Comparison of ENCODE assay signal across 34 mouse cellular contexts in genomic region chrX:88093936-88094569, GRCm38 (mm10). TPM values are rescaled to one million over a fixed set of nuclear protein-coding genes. Genes with fewer than 3 reads are reported as not detected.
DNase-seq lines count a peak whose midpoint lies in the region; ATAC-seq and TF ChIP-seq lines count a peak whose summit lies in the region.
"Had no signal": no experiment of that assay in that cellular context is flagged by ENCODE, and none has a peak within 500 bp of the region (broad histone marks: within the 10 kb centered on the region; RNA-seq: fewer than 3 reads in every experiment).

No protein-coding gene starts in this region.

- H3K27me3 ChIP-seq in kidney, adult 2 months (replicated peaks; ENCODE audit: control insufficient read depth, insufficient read depth, low read length): no peaks in the 10 kb centered on the region
- no peaks in the 10 kb centered on the region for H3K27me3 ChIP-seq in cerebellum, adult 2 months (ENCODE audit: control insufficient read depth, insufficient read depth, low read length)
- H3K27me3 ChIP-seq in midbrain, postnatal 0 days (ENCODE audit: insufficient read depth, low read length): no peaks in the 10 kb centered on the region
- no peaks in the 10 kb centered on the region for H3K27me3 ChIP-seq in hindbrain, embryonic 16.5 days (replicated peaks; ENCODE audit: control insufficient read depth, insufficient read depth, low read length)
- H3K27me3 ChIP-seq: CH12.LX; heart, embryonic 13.5 days; limb, embryonic 15.5 days; midbrain, embryonic 15.5 days; neural tube, embryonic 13.5 days; stomach, embryonic 15.5 days had no signal

- H3K4me2 ChIP-seq in midbrain, postnatal 0 days (ENCODE audit: low read depth, low read length, poor library complexity, severe bottlenecking): no peak overlapping the region
- no peak overlapping the region for H3K4me2 ChIP-seq in hindbrain, embryonic 16.5 days (ENCODE audit: low read length)
- H3K4me2 ChIP-seq: heart, embryonic 13.5 days; limb, embryonic 15.5 days; lung, embryonic 14.5 days; midbrain, embryonic 15.5 days; neural tube, embryonic 13.5 days; stomach, embryonic 15.5 days had no signal

- no peak for ATAC-seq in midbrain, postnatal 0 days (ENCODE audit: low FRiP score)
- no peak for ATAC-seq in hindbrain, embryonic 16.5 days
- ATAC-seq: forebrain, postnatal 0 days; midbrain, embryonic 15.5 days had no signal

- no peak overlapping the region for H3K27ac ChIP-seq in kidney, adult 2 months (ENCODE audit: insufficient read depth, low read depth, low read length)
- no peak overlapping the region for H3K27ac ChIP-seq in cerebellum, adult 2 months (ENCODE audit: insufficient read depth, low read length)
- H3K27ac ChIP-seq in midbrain, postnatal 0 days (ENCODE audit: low read depth, low read length): no peak overlapping the region
- H3K27ac ChIP-seq in hindbrain, embryonic 16.5 days (ENCODE audit: low read depth, low read length): no peak overlapping the region
- H3K27ac ChIP-seq: embryonic facial prominence, embryonic 10.5 days; forebrain, embryonic 10.5 days; heart, adult 2 months; heart, embryonic 13.5 days; limb, embryonic 15.5 days; liver, embryonic 14.5 days; midbrain, embryonic 15.5 days; neural tube, embryonic 13.5 days; stomach, embryonic 15.5 days had no signal

- TF ChIP-seq CTCF in kidney, adult 2 months (conservative IDR thresholded peaks at IDR 0.05; ENCODE audit: insufficient read depth, insufficient read length, low read depth, low read length): no peak
- no peak for TF ChIP-seq CTCF in cerebellum, adult 2 months (IDR thresholded peaks at IDR 0.05; ENCODE audit: borderline replicate concordance, insufficient read depth, low read depth, low read length)
- TF ChIP-seq CTCF in midbrain, postnatal 0 days (IDR thresholded peaks at IDR 0.05): no peak

- H3K9ac ChIP-seq in midbrain, postnatal 0 days (replicated peaks; ENCODE audit: low read length, poor library complexity, severe bottlenecking): no peak overlapping the region
- no peak overlapping the region for H3K9ac ChIP-seq in hindbrain, embryonic 16.5 days (ENCODE audit: low read depth, low read length)
- H3K9ac ChIP-seq: forebrain, postnatal 0 days; heart, embryonic 13.5 days; limb, embryonic 15.5 days; liver, embryonic 14.5 days; lung, embryonic 14.5 days; midbrain, embryonic 15.5 days; neural tube, embryonic 13.5 days; stomach, embryonic 15.5 days had no signal

- H3K4me1 ChIP-seq in kidney, adult 2 months (ENCODE audit: control insufficient read depth, insufficient read depth, low read length): no peaks in the 10 kb centered on the region
- no peaks in the 10 kb centered on the region for H3K4me1 ChIP-seq in cerebellum, adult 2 months (ENCODE audit: control insufficient read depth, insufficient read depth, low read length)
- H3K4me1 ChIP-seq in midbrain, postnatal 0 days (ENCODE audit: insufficient read depth, low read length): no peaks in the 10 kb centered on the region
- H3K4me1 ChIP-seq in hindbrain, embryonic 16.5 days (ENCODE audit: control insufficient read depth, insufficient read depth, low read depth, low read length): no peaks in the 10 kb centered on the region
- H3K4me1 ChIP-seq: embryonic facial prominence, embryonic 10.5 days; forebrain, embryonic 10.5 days; heart, embryonic 13.5 days; limb, embryonic 15.5 days; midbrain, embryonic 15.5 days; neural tube, embryonic 13.5 days; stomach, embryonic 15.5 days had no signal

- no peaks in the 10 kb centered on the region for H3K36me3 ChIP-seq in kidney, adult 2 months (ENCODE audit: control insufficient read depth, insufficient read depth, low read length)
- no peaks in the 10 kb centered on the region for H3K36me3 ChIP-seq in midbrain, postnatal 0 days (ENCODE audit: insufficient read depth, low read length)
- no peaks in the 10 kb centered on the region for H3K36me3 ChIP-seq in hindbrain, embryonic 16.5 days (ENCODE audit: control insufficient read depth, insufficient read depth, low read length)
- H3K36me3 ChIP-seq: embryonic facial prominence, embryonic 10.5 days; forebrain, embryonic 10.5 days; G1E; heart, embryonic 13.5 days; limb, embryonic 15.5 days; midbrain, embryonic 15.5 days; neural tube, embryonic 13.5 days; stomach, embryonic 15.5 days had no signal

- no peak overlapping the region for H3K4me3 ChIP-seq in kidney, adult 2 months (ENCODE audit: insufficient read depth, low read depth, low read length)
- no peak overlapping the region for H3K4me3 ChIP-seq in cerebellum, adult 2 months (replicated peaks; ENCODE audit: insufficient read depth, low read depth, low read length)
- H3K4me3 ChIP-seq in midbrain, postnatal 0 days (ENCODE audit: low read depth, low read length): no peak overlapping the region
- H3K4me3 ChIP-seq in hindbrain, embryonic 16.5 days (ENCODE audit: low read length): no peak overlapping the region
- H3K4me3 ChIP-seq: embryonic facial prominence, embryonic 10.5 days; forebrain, embryonic 10.5 days; heart, adult 2 months; heart, embryonic 13.5 days; limb, embryonic 15.5 days; midbrain, embryonic 15.5 days; myocyte; neural tube, embryonic 13.5 days; stomach, embryonic 15.5 days had no signal

- DNase-seq in kidney, adult 2 months: peak; percentile 5
- DNase-seq in kidney, postnatal 14 days: no peak
- DNase-seq in Muller cell, postnatal 12 days (ENCODE audit: inconsistent ontology term): peak; percentile 72
- DNase-seq in cerebellum, adult 2 months: peak; percentile 67 to 81
- peak; percentile 53 to 71 for DNase-seq in cerebellum, postnatal 25 days
- no peak for DNase-seq in midbrain, postnatal 0 days (ENCODE audit: low spot score)
- no peak for DNase-seq in lung, postnatal 25 days (ENCODE audit: low spot score)
- DNase-seq: adrenal gland, adult 8-10 months; B cell, adult 2 months; forebrain, postnatal 0 days; gastrocnemius, postnatal 36 days; heart, adult 2 months; heart, postnatal 14 days; kidney, adult 18-20 months; kidney, postnatal 10 days; layer of hippocampus, adult 9-11 months; lung, embryonic 14.5 days; lung, postnatal 36 days; right cerebral cortex, adult 18-20 months; thymus, postnatal 25 days had no signal

- no peaks in the 10 kb centered on the region for H3K9me3 ChIP-seq in midbrain, postnatal 0 days (ENCODE audit: low read length)
- no peaks in the 10 kb centered on the region for H3K9me3 ChIP-seq in hindbrain, embryonic 16.5 days (ENCODE audit: control insufficient read depth, low read length)
- H3K9me3 ChIP-seq: embryonic facial prominence, embryonic 10.5 days; forebrain, embryonic 10.5 days; G1E; heart, embryonic 13.5 days; limb, embryonic 15.5 days; midbrain, embryonic 15.5 days; neural tube, embryonic 13.5 days; stomach, embryonic 15.5 days had no signal

- no peak for TF ChIP-seq POLR2A in kidney, adult 2 months (IDR thresholded peaks at IDR 0.05; ENCODE audit: low read depth, low read length)
- no peak for TF ChIP-seq POLR2A in cerebellum, adult 2 months (IDR thresholded peaks at IDR 0.05; ENCODE audit: borderline replicate concordance, insufficient read depth, low read length)

RNA-seq across cellular contexts. Expression of gene Il1rapl1, which starts 21.4 kb away (rescaled TPM):
- not detected in 2 replicates for polyA plus RNA-seq in kidney, adult 2 months (2012; rRNA removed)
- polyA plus RNA-seq in cerebellum, adult 2 months (2012; rRNA removed): 2.2 and 2.5 TPM in 2 replicates
- 9.7 and 13.5 TPM in 2 replicates for total RNA-seq in midbrain, postnatal 0 days (2014; rRNA removed)
- polyA plus RNA-seq in midbrain, postnatal 0 days (2015; fragmentation: Nextera tagmentation; extraction: Ambion mirVana): 3.4 and 4.6 TPM in 2 replicates
- polyA plus RNA-seq in hindbrain, embryonic 16.5 days (2015; fragmentation: Nextera tagmentation; extraction: Ambion mirVana): 4.4 and 4.8 TPM in 2 replicates
- total RNA-seq: CH12.LX; common myeloid progenitor, adult 5-6 weeks; gastrocnemius, postnatal 36 days; megakaryocyte-erythroid progenitor cell, adult 5-6 weeks had no signal
- polyA plus RNA-seq: G1E; heart, adult 2 months; liver, embryonic 14.5 days; myocyte had no signal

Comparison
In these comparisons a context has a peak if more than half of its experiments do, and no peak if none do; other contexts are left out.
1. DNase-seq: peak in kidney, adult 2 months (single experiment), Muller cell, postnatal 12 days (single experiment), cerebellum, adult 2 months (2 of 2) and cerebellum, postnatal 25 days (2 of 2); none in kidney, postnatal 14 days (single experiment), midbrain, postnatal 0 days (single experiment) and lung, postnatal 25 days (single experiment).